Mouse (Mus musculus) right cerebral cortex, postnatal 14 days (tissue): ENCODE results near the gene Gramd4.

ENCODE experiments used
- DNase-seq: peaks from one replicate; pipeline ENCODE4 v3.0.0; 2022

The Gramd4 gene

DNA sequence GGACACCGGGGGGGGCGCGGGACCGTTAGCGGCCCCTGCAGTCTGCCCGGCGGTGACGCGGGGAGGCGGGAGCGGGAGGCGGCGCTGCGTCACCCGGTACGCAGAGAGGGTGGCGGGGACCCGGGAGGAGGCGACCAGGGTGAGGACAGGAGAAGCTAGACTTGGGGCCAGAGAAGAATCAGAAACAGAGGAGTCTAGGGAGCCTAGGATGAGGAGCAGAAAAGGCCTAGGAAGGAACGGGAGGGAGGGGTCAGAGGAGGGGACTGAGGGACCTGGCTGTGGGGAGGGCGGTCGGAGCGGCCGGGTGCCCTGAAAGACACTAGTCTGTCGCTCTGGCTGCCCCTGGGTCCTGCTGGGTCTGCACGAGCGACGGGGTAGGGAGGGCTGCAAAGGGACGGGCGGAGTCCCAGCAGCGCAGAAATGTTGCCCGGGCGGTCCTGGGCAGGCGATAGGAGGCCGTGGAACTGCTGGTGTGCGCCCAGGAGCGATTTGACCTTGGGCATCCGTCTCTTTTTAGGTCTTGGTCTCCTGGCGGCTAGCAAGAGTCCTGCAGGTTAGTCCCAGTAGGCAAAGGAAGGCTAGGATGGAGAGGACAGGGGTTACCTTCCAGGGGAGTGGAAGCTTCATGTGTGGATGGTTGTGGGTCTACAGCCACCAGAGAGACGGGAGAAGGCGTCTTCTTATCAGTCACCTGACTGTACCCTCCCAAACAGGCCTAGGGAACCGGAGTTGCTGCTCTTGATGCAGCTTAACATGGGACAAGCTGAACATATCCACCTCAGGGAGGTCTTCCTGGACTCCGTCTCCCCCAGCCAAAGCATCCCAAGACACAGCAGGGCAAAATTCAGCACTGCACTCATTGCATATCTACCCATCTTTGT lies 128.4 kb downstream of the Gramd4 start, which contains the start of gene Cerk:
TSS of gene Cerk (minus strand) at position 453 of the 881 bp plus-strand sequence.
- peak; percentile 84 for DNase-seq

DNA sequence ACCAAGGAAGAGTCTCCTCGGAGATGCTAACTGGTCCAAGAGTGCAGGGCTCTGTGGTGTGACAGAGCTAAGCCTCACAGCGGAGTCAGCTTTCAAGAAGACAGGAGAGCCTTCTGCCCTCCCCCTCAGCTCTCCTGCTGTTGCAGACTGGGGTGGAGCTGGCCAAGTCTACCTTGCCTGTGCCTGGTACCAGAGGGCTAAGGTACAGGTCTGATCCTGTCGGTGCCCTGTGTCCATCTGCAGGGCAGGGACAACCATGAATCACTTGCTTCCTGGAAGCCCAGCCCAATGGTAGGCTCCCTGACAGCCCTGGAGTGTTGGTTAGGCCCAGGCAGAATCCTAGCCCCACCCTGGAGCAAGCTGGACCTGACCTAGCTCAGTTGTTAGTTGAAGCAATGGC lies 129.2 kb downstream of the Gramd4 start:
- DNase-seq = no peak
